Mouse (Mus musculus): ENCODE data around the gene Armc10. TPM values are rescaled to one million over a fixed set of nuclear protein-coding genes. Genes with fewer than 3 reads are reported as not detected.
"Not testable (repeated sequence)": the region's sequence is repeated elsewhere in the genome, so short reads cannot be mapped to it uniquely, and the experiment has no call there.

The Armc10 gene
- total RNA-seq, 2 experiments from 2014 or later = 11.8 to 17.0 TPM

- DNase-seq (ENCODE audit: low spot score in 2 of 2) = no peak
These were observed 17.5 kb downstream of the Armc10 start for GRCm38 (mm10) chr5:21663081-21663480.

- no peak for DNase-seq (ENCODE audit: low spot score in 2 of 2)
These were observed 21.9 kb downstream of the Armc10 start for GRCm38 (mm10) chr5:21667191-21668137.

GRCm38 (mm10) chr5:21669307-21669706, 23.7 kb downstream of the Armc10 start:
- DNase-seq (ENCODE audit: low spot score in 2 of 2) = no peak

DNA sequence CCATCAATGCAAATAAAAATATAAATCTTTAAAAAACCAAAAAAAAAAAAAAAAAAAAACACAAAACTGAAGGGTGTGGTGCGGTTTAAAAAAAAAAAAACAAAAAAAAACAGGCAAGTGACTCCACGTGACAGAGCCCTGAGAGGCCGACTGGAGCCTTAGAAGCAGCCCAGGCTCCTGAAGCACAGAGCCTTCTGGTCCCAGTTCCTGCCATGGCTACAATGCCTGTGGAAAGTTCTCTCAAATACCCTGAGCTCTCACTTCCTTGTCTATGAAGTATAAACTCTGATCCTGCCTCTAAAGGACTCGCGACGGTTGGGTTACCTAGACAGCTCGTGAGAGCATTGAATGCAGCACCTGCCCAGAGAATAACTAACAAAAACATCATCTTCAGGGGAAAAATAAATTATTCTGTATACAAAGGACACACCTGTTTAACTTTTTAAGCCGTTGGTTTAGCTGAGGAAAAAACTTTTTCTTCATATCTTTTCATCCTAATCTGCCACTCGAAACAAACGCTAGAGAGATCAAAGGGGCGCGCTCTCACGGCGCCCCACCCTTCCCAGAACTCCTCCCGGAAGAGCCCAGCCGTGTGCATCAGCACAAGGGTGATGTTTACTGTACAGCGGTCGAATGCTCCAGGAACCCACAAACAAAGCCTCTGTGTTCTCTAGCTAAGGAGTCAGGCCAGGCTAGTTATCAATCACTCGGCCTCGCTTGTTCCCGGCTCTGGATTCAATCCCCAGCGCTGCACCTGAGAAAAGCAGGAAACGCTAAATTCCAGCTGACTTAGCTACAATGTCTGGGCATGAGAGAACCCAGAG, 27.4 kb downstream of the Armc10 start:
- DNase-seq (ENCODE audit: low spot score in 2 of 2) = no peak

- DNase-seq (ENCODE audit: low spot score in 2 of 2) = no peak
These were observed 28.1 kb downstream of the Armc10 start for GRCm38 (mm10) chr5:21673742-21674141.

GRCm38 (mm10) chr5:21675019-21675418, 29.4 kb downstream of the Armc10 start:
- DNase-seq (ENCODE audit: low spot score in 2 of 2) = no peak

- DNase-seq (ENCODE audit: low spot score in 2 of 2) = no peak
These were observed 29.9 kb downstream of the Armc10 start for GRCm38 (mm10) chr5:21675494-21675893.

DNA sequence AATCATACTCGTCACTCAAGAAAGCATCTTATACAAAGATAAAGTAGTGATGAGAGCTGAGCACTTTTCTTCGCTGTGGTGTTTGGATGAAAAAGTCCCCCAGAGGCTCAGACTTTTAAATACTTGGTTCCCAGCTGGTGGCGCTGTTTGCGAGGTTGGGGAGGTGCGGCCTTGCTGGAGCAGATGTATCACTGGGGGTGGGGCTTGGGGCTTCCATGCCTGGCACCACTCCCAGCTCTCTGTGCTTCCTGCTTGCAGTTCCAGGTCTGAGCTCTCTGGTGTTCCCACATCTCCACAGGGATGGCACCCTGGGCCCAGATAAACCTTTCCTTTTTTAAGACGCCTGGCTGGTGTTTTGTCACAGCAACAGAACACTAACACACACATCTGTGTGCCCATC, 32.3 kb downstream of the Armc10 start:
- no peak for DNase-seq (ENCODE audit: low spot score in 2 of 2)

DNA sequence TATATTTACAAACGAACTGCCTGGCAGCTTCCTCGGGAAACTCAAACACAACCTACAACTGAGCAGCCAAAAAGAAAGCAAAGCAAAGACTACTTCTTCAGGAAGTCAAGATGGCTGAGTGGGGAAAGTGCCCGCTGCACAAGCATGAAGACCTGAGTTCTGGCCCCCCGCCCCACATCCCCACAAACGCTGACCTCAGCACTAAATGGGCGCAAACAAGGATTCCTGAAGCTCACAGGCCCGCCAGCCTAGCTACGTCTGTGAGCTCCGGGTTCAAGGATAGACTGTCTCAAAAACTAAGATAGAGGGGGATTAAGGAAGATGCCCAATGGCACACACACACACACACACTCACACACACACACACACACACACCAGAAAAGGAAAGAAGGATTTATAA, 32.8 kb downstream of the Armc10 start:
- no peak for DNase-seq (ENCODE audit: low spot score in 2 of 2)

DNA sequence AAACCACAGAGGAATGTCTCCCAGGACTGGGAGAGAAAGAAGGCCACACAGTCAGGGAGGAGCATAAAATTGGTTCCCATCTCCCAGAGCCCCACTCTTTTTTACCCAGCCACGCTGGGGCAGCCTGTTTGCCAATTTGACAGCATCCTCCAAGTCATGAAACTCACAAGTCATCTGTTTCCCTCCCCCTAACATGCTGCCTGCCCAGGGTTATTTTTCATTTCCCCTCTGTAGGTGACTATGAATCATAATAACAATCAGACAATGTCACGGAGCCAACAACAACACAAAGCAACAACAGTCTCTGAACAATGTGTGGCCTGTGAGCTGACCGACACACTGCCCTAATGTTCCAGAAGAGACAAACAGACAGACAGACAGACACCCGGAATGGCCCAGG, 34.4 kb downstream of the Armc10 start:
- no peak for DNase-seq (ENCODE audit: low spot score in 2 of 2)

DNA sequence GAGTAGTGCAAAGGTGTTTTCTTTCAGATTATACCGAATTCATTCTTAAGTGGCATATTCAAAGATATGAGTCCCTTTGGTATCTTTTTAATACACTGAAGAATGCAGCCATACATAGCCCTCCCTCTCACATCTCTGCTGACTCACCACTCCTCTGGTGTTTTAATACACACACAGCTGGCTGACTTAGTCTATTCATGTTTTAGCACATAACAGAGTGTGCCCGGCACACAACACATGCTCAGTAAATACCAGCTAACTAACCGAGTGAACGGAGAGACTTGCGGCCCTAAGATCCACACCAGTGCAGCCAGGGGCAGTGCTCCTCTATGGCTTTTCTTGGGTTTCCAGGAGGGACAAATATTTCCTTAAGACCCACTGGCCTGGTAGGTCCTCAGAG, 35.3 kb downstream of the Armc10 start:
- DNase-seq (ENCODE audit: low spot score in 2 of 2) = no peak

GRCm38 (mm10) chr5:21683811-21684210, 38.2 kb downstream of the Armc10 start:
- DNase-seq (ENCODE audit: low spot score in 2 of 2) = no peak

GRCm38 (mm10) chr5:21685001-21685400, 39.4 kb downstream of the Armc10 start:
- DNase-seq (ENCODE audit: low spot score in 2 of 2) = no peak

DNA sequence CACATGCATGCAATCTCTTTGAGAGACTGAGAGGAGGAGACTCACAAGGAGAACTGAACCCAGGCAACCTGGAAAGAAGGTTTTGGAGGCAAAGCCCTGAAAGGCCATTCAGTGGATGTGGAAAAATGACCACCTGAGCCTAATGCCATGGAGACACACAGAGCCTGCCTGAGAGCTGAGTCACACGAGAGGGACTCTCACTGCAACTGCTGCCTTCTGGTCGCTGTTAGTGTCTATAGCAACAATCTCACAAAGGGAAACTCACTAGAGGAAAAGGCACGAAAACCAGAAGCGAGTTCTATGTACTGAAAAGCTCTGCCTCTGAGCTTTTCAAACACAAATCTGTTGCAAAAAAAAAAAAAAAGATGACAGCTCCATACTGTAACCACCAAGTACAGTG, 41.4 kb downstream of the Armc10 start:
- no peak for DNase-seq (ENCODE audit: low spot score in 2 of 2)

- DNase-seq (ENCODE audit: low spot score in 2 of 2) = no peak
These were observed 46.6 kb downstream of the Armc10 start for GRCm38 (mm10) chr5:21692230-21692629.

- DNase-seq (ENCODE audit: low spot score in 2 of 2) = no peak
These were observed 47.8 kb downstream of the Armc10 start for GRCm38 (mm10) chr5:21693372-21693870.

DNA sequence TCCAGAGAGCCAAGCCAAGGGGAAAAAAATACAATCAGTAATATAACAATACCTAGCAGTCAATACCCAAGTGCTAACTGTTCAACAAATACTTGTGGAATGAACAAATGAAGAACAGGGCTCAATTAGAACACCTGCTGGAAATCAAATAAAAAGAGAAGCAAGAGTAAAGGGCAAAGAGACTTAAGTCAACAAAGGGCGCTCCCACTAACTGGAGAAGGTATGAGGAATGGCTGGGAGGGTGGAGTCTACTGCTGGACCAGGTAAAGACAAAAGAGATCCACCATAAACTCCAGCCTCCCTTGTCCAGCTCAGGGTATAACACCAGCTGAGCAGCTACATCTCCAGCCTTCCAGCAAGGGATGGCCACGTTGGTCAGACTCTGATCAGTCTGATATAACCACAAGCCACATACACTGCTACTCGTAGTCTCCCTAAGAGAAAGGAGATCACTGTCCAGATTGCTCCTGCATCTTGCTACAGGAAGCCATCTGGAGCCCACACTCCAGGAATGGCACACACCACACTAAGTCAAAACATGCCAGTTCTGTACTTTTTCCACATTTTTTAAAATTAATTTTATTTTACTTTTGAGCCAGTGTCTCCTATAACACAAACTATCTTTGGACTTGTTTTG, 49.4 kb downstream of the Armc10 start:
- no peak for DNase-seq (ENCODE audit: low spot score in 2 of 2)

DNA sequence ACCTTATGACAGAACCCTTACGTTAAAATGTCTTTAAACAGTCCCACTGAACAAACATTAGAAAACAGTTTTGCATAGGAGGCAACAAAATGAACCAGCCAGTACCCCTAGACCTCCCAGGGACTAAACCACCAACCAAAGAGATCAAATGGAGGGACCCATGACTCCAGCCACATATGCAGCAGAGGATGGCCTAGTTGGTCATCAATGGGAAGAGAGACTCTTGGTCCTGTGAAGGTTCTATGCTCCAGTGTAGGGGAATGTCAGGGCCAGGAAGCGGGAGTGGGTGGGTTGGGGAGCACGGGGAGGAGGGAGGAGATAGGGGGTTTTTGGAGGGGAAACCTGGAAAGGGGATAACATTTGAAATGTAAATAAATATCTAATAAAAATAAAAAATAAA, 53.9 kb downstream of the Armc10 start:
- DNase-seq (ENCODE audit: low spot score in 2 of 2) = not testable (repeated sequence)

- DNase-seq (ENCODE audit: low spot score in 2 of 2) = no peak
These were observed 54.7 kb downstream of the Armc10 start for GRCm38 (mm10) chr5:21700272-21700821.

- DNase-seq (ENCODE audit: low spot score in 2 of 2) = no peak
These were observed 55.3 kb downstream of the Armc10 start for GRCm38 (mm10) chr5:21700934-21701333.
